Mouse (Mus musculus): Measurements from ENCODE around the gene Tm7sf2.

Gene Tm7sf2

GRCm38 (mm10) chr19:6067724-6068415, at the start of gene Tm7sf2:
Gene Tm7sf2 (minus strand): TSS chr19:6068373.
- DNase-seq = peak; percentile 96

GRCm38 (mm10) chr19:6117346-6117985, 49.3 kb upstream of the Tm7sf2 start:
- no peak for DNase-seq

GRCm38 (mm10) chr19:6116113-6116850, 48.1 kb upstream of the Tm7sf2 start:
- DNase-seq = peak; percentile 49 to 75

GRCm38 (mm10) chr19:6113116-6113515, 44.9 kb upstream of the Tm7sf2 start:
- peak; percentile 40 to 61 for DNase-seq

GRCm38 (mm10) chr19:6105586-6105985, 37.4 kb upstream of the Tm7sf2 start, which contains the start of gene Naaladl1:
Gene Naaladl1 (plus strand): TSS chr19:6105782.
- DNase-seq = peak; percentile 36 to 42

GRCm38 (mm10) chr19:6104476-6104875, 36.3 kb upstream of the Tm7sf2 start:
- no peak for DNase-seq

- DNase-seq = no peak
Observed at GRCm38 (mm10) chr19:6102169-6102853, 34.1 kb upstream of the Tm7sf2 start.

GRCm38 (mm10) chr19:6101186-6101585, 33.0 kb upstream of the Tm7sf2 start:
- DNase-seq = no peak

- peak; percentile 27 to 28 for DNase-seq
Observed at GRCm38 (mm10) chr19:6097847-6098246, 29.7 kb upstream of the Tm7sf2 start.

- DNase-seq = no peak
Observed at GRCm38 (mm10) chr19:6094119-6094518, 25.9 kb upstream of the Tm7sf2 start, which contains the start of gene AC131692.1. Gene AC131692.1 (plus strand): TSS chr19:6094419.

GRCm38 (mm10) chr19:6088841-6089240, 20.7 kb upstream of the Tm7sf2 start:
- no peak for DNase-seq

GRCm38 (mm10) chr19:6085417-6085879, 17.3 kb upstream of the Tm7sf2 start:
- peak; percentile 56 to 76 for DNase-seq

GRCm38 (mm10) chr19:6084478-6085248, 16.5 kb upstream of the Tm7sf2 start, which contains the start of the genes Zfpl1 and Cdca5:
Gene Zfpl1 (minus strand): TSS chr19:6084956.
Gene Cdca5 (plus strand): TSS chr19:6084983.
- peak; percentile 98 for DNase-seq

- no peak for DNase-seq
Observed at GRCm38 (mm10) chr19:6082156-6082555, 14.0 kb upstream of the Tm7sf2 start, which contains the start of gene Gm28374. Gene Gm28374 (minus strand): TSS chr19:6082256.

- DNase-seq = no peak
Observed at GRCm38 (mm10) chr19:6079983-6080480, 11.9 kb upstream of the Tm7sf2 start, which contains the start of gene Tmem262. Gene Tmem262 (plus strand): TSS chr19:6080033.

GRCm38 (mm10) chr19:6076564-6077393, 8.6 kb upstream of the Tm7sf2 start, which contains the start of gene Vps51:
Gene Vps51 (minus strand): TSS chr19:6077231.
- DNase-seq = peak; percentile 90 to 93

- DNase-seq = no peak
Observed at GRCm38 (mm10) chr19:6073889-6074288, 5.7 kb upstream of the Tm7sf2 start.

- no peak for DNase-seq
Observed at GRCm38 (mm10) chr19:6071261-6071660, 3.1 kb upstream of the Tm7sf2 start.

- DNase-seq = no peak
Observed at GRCm38 (mm10) chr19:6070571-6071250, 2.5 kb upstream of the Tm7sf2 start.

GRCm38 (mm10) chr19:6069851-6070250, 1.7 kb upstream of the Tm7sf2 start:
- DNase-seq = no peak
